Mouse (Mus musculus) liver, adult 2 months (tissue): Measurements from ENCODE around the gene Prkca.

Experiments
- CTCF ChIP-seq: fragments of 200-500 bp; IDR thresholded peaks from 2 replicates; pipeline ENCODE4 v1.5.1; 2011; ENCODE audit warnings: low read depth, low read length, control low read depth
- POLR2A ChIP-seq: fragments of 200-500 bp; IDR thresholded peaks from 2 replicates; pipeline ENCODE4 v1.6.1; 2011; ENCODE audit warnings: low read length, control low read depth; ENCODE audit not compliant: insufficient read depth; ENCODE audit errors: extremely low read depth

- TF ChIP-seq POLR2A (no peak), CTCF (no peak)
Observed at GRCm38 (mm10) chr11:108254681-108255080, 89.0 kb downstream of the Prkca start.
